Mouse (Mus musculus) MEL (cell line): ENCODE measurements at regions not wholly inside any gene's neighbourhood (a gene's known extent, or its start where the extent isn't known, plus 50 kb on each side); places are given as distances from the start of the nearest gene placed in this dataset.

Source experiments
- MAX ChIP-seq: IDR thresholded peaks from 2 replicates; pipeline ENCODE4 v1.6.1; 2011; ENCODE audit warnings: low read length, improper control_type of control experiment
- MAZ ChIP-seq: IDR thresholded peaks from 2 replicates; pipeline ENCODE4 v1.6.1; 2012; ENCODE audit warnings: low read depth, mild to moderate bottlenecking, inconsistent platforms, low read length, improper control_type of control experiment
- MXI1 ChIP-seq: IDR thresholded peaks from 2 replicates; pipeline ENCODE4 v1.6.1; 2011; ENCODE audit warnings: mild to moderate bottlenecking, low read depth, low read length, improper control_type of control experiment
- SIN3A ChIP-seq: IDR thresholded peaks from 2 replicates; pipeline ENCODE4 v1.6.1; 2012; ENCODE audit warnings: low read length, improper control_type of control experiment, inconsistent platforms

GRCm38 (mm10) chr10:83858689-83859088, 136.0 kb downstream of the 1500009L16Rik start:
- TF ChIP-seq MAX (no peak), SIN3A (no peak), MXI1 (no peak), MAZ (no peak)
